ENCODE assay signal across 35 mouse cellular contexts in genomic region chr15:95436261-95436660, GRCm38 (mm10).
"Had no signal": no experiment of that assay in that cellular context is flagged by ENCODE, and none has a peak within 500 bp of the region (broad histone marks: within the 10 kb centered on the region; RNA-seq: fewer than 3 reads in every experiment).

No protein-coding gene starts in this region.

- H3K9me3 ChIP-seq: heart, embryonic 10.5 days; heart, embryonic 12.5 days; heart, embryonic 13.5 days; heart, embryonic 15.5 days; hindbrain, embryonic 10.5 days; hindbrain, embryonic 12.5 days; hindbrain, embryonic 13.5 days; hindbrain, embryonic 15.5 days; intestine, embryonic 15.5 days; kidney, embryonic 15.5 days had no signal

- H3K36me3 ChIP-seq: heart, embryonic 10.5 days; heart, embryonic 12.5 days; heart, embryonic 13.5 days; heart, embryonic 15.5 days; hindbrain, embryonic 12.5 days; intestine, embryonic 15.5 days; kidney, embryonic 15.5 days had no signal

- H3K4me3 ChIP-seq: heart, embryonic 10.5 days; heart, embryonic 12.5 days; heart, embryonic 13.5 days; heart, embryonic 15.5 days; hindbrain, embryonic 10.5 days; hindbrain, embryonic 12.5 days; hindbrain, embryonic 13.5 days; hindbrain, embryonic 15.5 days; intestine, embryonic 15.5 days; kidney, embryonic 15.5 days; layer of hippocampus, adult 2 months had no signal

- H3K4me1 ChIP-seq: heart, embryonic 10.5 days; heart, embryonic 12.5 days; heart, embryonic 13.5 days; heart, embryonic 15.5 days; intestine, embryonic 15.5 days; kidney, embryonic 15.5 days had no signal

- H3K4me2 ChIP-seq: heart, embryonic 11.5 days; heart, embryonic 12.5 days; heart, embryonic 13.5 days; heart, embryonic 15.5 days; hindbrain, embryonic 12.5 days; hindbrain, embryonic 13.5 days; hindbrain, embryonic 14.5 days; hindbrain, embryonic 15.5 days; intestine, embryonic 15.5 days; kidney, embryonic 15.5 days had no signal

- DNase-seq: heart, postnatal 10 days; heart, postnatal 14 days; heart, postnatal 36 days; heart, postnatal 4 days; kidney, adult 11 months; kidney, adult 18-20 months; kidney, adult 2 months; kidney, adult 8-10 months; kidney, adult 9 months; kidney, postnatal 10 days; kidney, postnatal 14 days; kidney, postnatal 25 days; kidney, postnatal 36 days; kidney, postnatal 4 days; layer of hippocampus, adult 9-11 months; layer of hippocampus, postnatal 36 days had no signal

- H3K27ac ChIP-seq: heart, embryonic 10.5 days; heart, embryonic 13.5 days; heart, embryonic 15.5 days; hindbrain, embryonic 10.5 days; hindbrain, embryonic 12.5 days; hindbrain, embryonic 13.5 days; hindbrain, embryonic 14.5 days; hindbrain, embryonic 15.5 days; hindbrain, postnatal 0 days; intestine, embryonic 15.5 days; kidney, embryonic 15.5 days; kidney, postnatal 0 days; layer of hippocampus, adult 2 months had no signal

- ATAC-seq: hindbrain, embryonic 16.5 days; hindbrain, postnatal 0 days; inflammation-experienced regulatory T-cells, adult 6 months; intestine, embryonic 15.5 days; intestine, embryonic 16.5 days; intestine, postnatal 0 days had no signal

- H3K27me3 ChIP-seq: heart, embryonic 12.5 days; heart, embryonic 13.5 days; heart, embryonic 15.5 days; hindbrain, embryonic 12.5 days; hindbrain, embryonic 13.5 days; hindbrain, embryonic 15.5 days; intestine, embryonic 15.5 days; kidney, embryonic 15.5 days had no signal

- H3K9ac ChIP-seq: heart, embryonic 12.5 days; heart, embryonic 13.5 days; heart, embryonic 15.5 days; hindbrain, embryonic 12.5 days; hindbrain, embryonic 13.5 days; hindbrain, embryonic 14.5 days; hindbrain, embryonic 15.5 days; intestine, embryonic 15.5 days; kidney, embryonic 15.5 days had no signal
